Mouse (Mus musculus) limb, embryonic 10.5 days (tissue): ENCODE data around the gene Zmynd10. TPM values are rescaled to one million over a fixed set of nuclear protein-coding genes. Genes with fewer than 3 reads are reported as not detected.
A peak's percentile ranks its signal among the peaks of the same experiment; 100 is the strongest.

Experiments used
- DNase-seq: peaks from one replicate; pipeline ENCODE4 v3.0.0-alpha.2; 2017; ENCODE audit warnings: low spot score
- H3K27ac ChIP-seq: fragments of 300-500 bp; sonication (generic); 2 replicates; pipeline ENCODE4 v1.5.1; 2016; ENCODE audit warnings: mild to moderate bottlenecking
- H3K27me3 ChIP-seq: fragments of 300-500 bp; sonication (generic); 2 replicates; pipeline ENCODE4 v1.6.1; 2016; ENCODE audit warnings: low read depth, mild to moderate bottlenecking; ENCODE audit not compliant: poor library complexity, severe bottlenecking
- H3K36me3 ChIP-seq: fragments of 300-500 bp; sonication (generic); 2 replicates; pipeline ENCODE4 v1.6.1; 2016; ENCODE audit warnings: mild to moderate bottlenecking, moderate library complexity
- H3K4me1 ChIP-seq: fragments of 300-500 bp; sonication (generic); 2 replicates; pipeline ENCODE4 v1.6.1; 2016
- H3K4me3 ChIP-seq: fragments of 300-500 bp; sonication (generic); 2 replicates; pipeline ENCODE4 v1.5.1; 2016; ENCODE audit warnings: mild to moderate bottlenecking, moderate library complexity
- H3K9me3 ChIP-seq: fragments of 300-500 bp; sonication (generic); replicated peaks from 2 replicates; pipeline ENCODE4 v1.6.1; 2016; ENCODE audit warnings: mild to moderate bottlenecking
- WGBS: fragments of 180-500 bp; shearing (Covaris S2); methylation state at CpG from one replicate; pipeline ENCODE4 v1.1.7; 2016; 5-methylcytosine and 5-hydroxymethylcytosine counted together
- polyA plus RNA-seq: library from polyadenylated mRNA; unstranded; fragments of >200 nt; fragmentation: Nextera tagmentation; extraction: Ambion mirVana; gene quantifications from 2 replicates; pipeline ENCODE4 v1.2.1, GENCODE M21; 2016

Gene Zmynd10
- polyA plus RNA-seq: 0.25 and 0.33 TPM in 2 replicates

GRCm38 (mm10) chr9:107547026-107547425 lies at the start of gene Zmynd10:
TSS of gene Zmynd10 (plus strand) at chr9:107547298.
- Histone ChIP-seq H3K9me3 (no peaks in the 10 kb centered on the region), H3K27ac (peak within 1 kb of the TSS; percentile 54; the same call in 1 of the 2 replicates), H3K4me3 (peak within 1 kb of the TSS; percentile 39), H3K4me1 (peaks cover 69% of the 10 kb centered on the region), H3K27me3 (peaks cover 32% of the 10 kb centered on the region), H3K36me3 (peaks cover 24% of the 10 kb centered on the region)
- 5% methylated on average over 20 of the region's 20 CpGs for WGBS
- DNase-seq: peak; percentile 95

- no peak overlapping the region for H3K4me3 ChIP-seq
- 76% methylated on average over 3 of the region's 3 CpGs for WGBS
- H3K27ac ChIP-seq: no peak overlapping the region
- peaks cover 11% of the 10 kb centered on the region for H3K4me1 ChIP-seq
- H3K9me3 ChIP-seq: no peaks in the 10 kb centered on the region
- H3K27me3 ChIP-seq: peaks cover 40% of the 10 kb centered on the region
- DNase-seq: no peak
- H3K36me3 ChIP-seq: no peaks in the 10 kb centered on the region
Observed at GRCm38 (mm10) chr9:107500708-107501286, 46.3 kb upstream of the Zmynd10 start.

- peaks cover 11% of the 10 kb centered on the region for H3K4me1 ChIP-seq
- no peaks in the 10 kb centered on the region for H3K36me3 ChIP-seq
- DNase-seq: no peak
- H3K9me3 ChIP-seq: no peaks in the 10 kb centered on the region
- WGBS: 92% methylated on average over 12 of the region's 12 CpGs
- no peak overlapping the region for H3K4me3 ChIP-seq
- peaks cover 52% of the 10 kb centered on the region for H3K27me3 ChIP-seq
- no peak overlapping the region for H3K27ac ChIP-seq
Observed at GRCm38 (mm10) chr9:107502131-107502846, 44.8 kb upstream of the Zmynd10 start.

- Histone ChIP-seq H3K4me1 (peaks cover 16% of the 10 kb centered on the region), H3K36me3 (no peaks in the 10 kb centered on the region), H3K27me3 (peaks cover 78% of the 10 kb centered on the region), H3K4me3 (no peak overlapping the region), H3K27ac (no peak overlapping the region), H3K9me3 (no peaks in the 10 kb centered on the region)
- 69% methylated on average over 19 of the region's 19 CpGs for WGBS
- no peak for DNase-seq
Observed at GRCm38 (mm10) chr9:107504662-107505537, 42.2 kb upstream of the Zmynd10 start.

- DNase-seq: no peak
- WGBS: 57% methylated on average over 10 of the region's 10 CpGs
Observed at GRCm38 (mm10) chr9:107508266-107508665, 38.8 kb upstream of the Zmynd10 start.

GRCm38 (mm10) chr9:107510384-107511100 lies 36.6 kb upstream of the Zmynd10 start:
- no peak for DNase-seq
- Histone ChIP-seq H3K36me3 (no peaks in the 10 kb centered on the region), H3K4me3 (no peak overlapping the region), H3K9me3 (no peaks in the 10 kb centered on the region), H3K27me3 (peaks cover 89% of the 10 kb centered on the region), H3K27ac (no peak overlapping the region), H3K4me1 (peaks cover 20% of the 10 kb centered on the region)
- 80% methylated on average over 14 of the region's 14 CpGs for WGBS

More at GRCm38 (mm10) chr9:107508266-107508665, 38.8 kb upstream of the Zmynd10 start:
- H3K36me3 ChIP-seq: no peaks in the 10 kb centered on the region
- H3K4me3 ChIP-seq: no peak overlapping the region
- H3K9me3 ChIP-seq: no peaks in the 10 kb centered on the region
- peaks cover 90% of the 10 kb centered on the region for H3K27me3 ChIP-seq
- no peak overlapping the region for H3K27ac ChIP-seq
- peaks cover 29% of the 10 kb centered on the region for H3K4me1 ChIP-seq

- Histone ChIP-seq H3K36me3 (no peaks in the 10 kb centered on the region), H3K4me1 (peaks cover 18% of the 10 kb centered on the region), H3K4me3 (no peak overlapping the region), H3K27me3 (peaks cover 84% of the 10 kb centered on the region), H3K27ac (no peak overlapping the region; the same call in 1 of the 2 replicates), H3K9me3 (no peaks in the 10 kb centered on the region)
- WGBS: 49% methylated on average over 8 of the region's 8 CpGs
- no peak for DNase-seq
Observed at GRCm38 (mm10) chr9:107511436-107511835, 35.7 kb upstream of the Zmynd10 start.

GRCm38 (mm10) chr9:107512326-107512725 lies 34.8 kb upstream of the Zmynd10 start:
- Histone ChIP-seq H3K36me3 (no peaks in the 10 kb centered on the region), H3K4me1 (peaks cover 25% of the 10 kb centered on the region), H3K9me3 (no peaks in the 10 kb centered on the region), H3K27ac (no peak overlapping the region), H3K27me3 (peaks cover 84% of the 10 kb centered on the region), H3K4me3 (no peak overlapping the region)
- DNase-seq: no peak
- WGBS: 87% methylated on average over 16 of the region's 16 CpGs

- Histone ChIP-seq H3K9me3 (no peaks in the 10 kb centered on the region), H3K27ac (no peak overlapping the region), H3K4me1 (peaks cover 22% of the 10 kb centered on the region), H3K36me3 (no peaks in the 10 kb centered on the region), H3K4me3 (no peak overlapping the region), H3K27me3 (peaks cover 83% of the 10 kb centered on the region)
- 21% methylated on average over 14 of the region's 14 CpGs for WGBS
- peak; percentile 96 for DNase-seq
Observed at GRCm38 (mm10) chr9:107514303-107514955, 32.7 kb upstream of the Zmynd10 start.

- peaks cover 89% of the 10 kb centered on the region for H3K27me3 ChIP-seq
- WGBS: 72% methylated on average over 6 of the region's 6 CpGs
- no peak overlapping the region for H3K27ac ChIP-seq
- H3K36me3 ChIP-seq: no peaks in the 10 kb centered on the region
- DNase-seq: no peak
- no peak overlapping the region for H3K4me3 ChIP-seq
- H3K4me1 ChIP-seq: peaks cover 34% of the 10 kb centered on the region
- no peaks in the 10 kb centered on the region for H3K9me3 ChIP-seq
Observed at GRCm38 (mm10) chr9:107520331-107520730, 26.8 kb upstream of the Zmynd10 start.

GRCm38 (mm10) chr9:107521190-107521589 lies 25.9 kb upstream of the Zmynd10 start:
- Histone ChIP-seq H3K9me3 (no peaks in the 10 kb centered on the region), H3K36me3 (no peaks in the 10 kb centered on the region), H3K4me1 (peaks cover 34% of the 10 kb centered on the region), H3K27me3 (peaks cover 97% of the 10 kb centered on the region), H3K4me3 (no peak overlapping the region), H3K27ac (peak overlapping the region; percentile 51; the same call in 1 of the 2 replicates)
- DNase-seq: no peak
- 73% methylated on average over 5 of the region's 5 CpGs for WGBS
